Mouse (Mus musculus) gastrocnemius, postnatal 10 days (tissue): ENCODE results near the gene Myh9. TPM values are rescaled to one million over a fixed set of nuclear protein-coding genes. Genes with fewer than 3 reads are reported as not detected.

Experiments used
- total RNA-seq, 2 experiments: library from RNA; stranded (reverse); gene quantifications; 2 replicates each; pipeline ENCODE4 v1.2.3; 2021

The Myh9 gene
- total RNA-seq, 2 experiments from 2014 or later = 117 to 155 TPM

Other genes with a start within 250 kb of the Myh9 start
- under 1 TPM in 1 of 2 experiments, not detected in 1; 0.32 TPM for gene Apol10b, start 246.1 kb downstream of the Myh9 start, total RNA-seq
- not detected for gene Gm36245, start 242.9 kb downstream of the Myh9 start, total RNA-seq
- under 1 TPM in 1 of 2 experiments, not detected in 1; 0.18 TPM for gene Apol11b, start 198.9 kb downstream of the Myh9 start, total RNA-seq
- gene Apol7e, start 143.3 kb downstream of the Myh9 start, total RNA-seq = not detected
- not detected for gene Apol9b, start 113.1 kb downstream of the Myh9 start, total RNA-seq
- under 1 TPM in 1 of 2 experiments, not detected in 1; 0.61 TPM for gene Apol8, start 85.2 kb downstream of the Myh9 start, total RNA-seq
- 100 to 1,000 TPM; 198 to 232 TPM for gene Txn2, start 86.8 kb upstream of the Myh9 start, total RNA-seq
- 1 to 10 TPM; 2.2 to 2.8 TPM for gene Foxred2, start 114.5 kb upstream of the Myh9 start, total RNA-seq
- 10 to 100 TPM; 80.8 to 85.2 TPM for gene Eif3d, start 128.6 kb upstream of the Myh9 start, total RNA-seq